Mouse (Mus musculus): ENCODE measurements at regions not wholly inside any gene's neighbourhood (a gene's known extent, or its start where the extent isn't known, plus 50 kb on each side); places are given as distances from the start of the nearest gene placed in this dataset.
"Not testable (repeated sequence)": the region's sequence is repeated elsewhere in the genome, so short reads cannot be mapped to it uniquely, and the experiment has no call there.

DNA sequence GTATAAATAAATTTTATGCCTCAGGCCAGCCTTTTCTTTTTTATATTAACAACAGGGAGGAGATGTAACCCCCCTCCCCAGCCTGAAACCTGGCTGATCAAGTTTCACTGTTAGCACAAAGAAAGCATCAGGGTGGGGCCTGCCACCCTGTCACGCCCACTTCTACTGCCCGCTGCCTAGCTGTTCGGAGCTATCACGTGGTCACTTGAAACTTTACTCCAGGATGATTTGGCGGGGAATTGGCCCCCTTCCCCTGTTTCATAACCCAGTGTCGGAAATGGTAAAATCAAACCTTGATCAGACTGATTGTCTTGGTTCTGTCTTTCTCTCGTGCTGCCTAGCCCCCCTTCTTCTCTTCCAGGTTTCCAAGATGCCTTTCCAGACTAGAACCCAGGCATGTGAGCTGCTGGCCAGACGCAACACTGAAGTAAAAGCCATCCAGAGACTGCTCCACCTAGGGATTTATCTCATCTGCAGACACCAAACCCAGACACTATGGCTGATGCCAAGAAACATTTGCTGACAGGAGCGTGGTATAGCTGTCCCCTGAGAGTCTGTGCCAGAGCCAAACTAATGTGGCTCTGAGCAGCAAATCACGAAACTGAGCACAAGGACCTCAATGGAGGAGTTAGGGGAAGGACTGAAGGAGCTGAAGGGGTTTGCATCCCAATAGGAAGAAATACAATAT, 1386.6 kb upstream of the 1700008P02Rik start:
- no peak for ATAC-seq (replicated peaks; ENCODE audit: poor library complexity, severe bottlenecking)

GRCm38 (mm10) chr3:8006273-8006672, 1386.0 kb upstream of the 1700008P02Rik start:
- no peak for ATAC-seq (replicated peaks; ENCODE audit: poor library complexity, severe bottlenecking)

GRCm38 (mm10) chr3:8005684-8006083, 1385.4 kb upstream of the 1700008P02Rik start:
- not testable (repeated sequence) for ATAC-seq (replicated peaks; ENCODE audit: poor library complexity, severe bottlenecking)

- no peak for ATAC-seq (replicated peaks; ENCODE audit: poor library complexity, severe bottlenecking)
These were observed 1384.0 kb upstream of the 1700008P02Rik start for GRCm38 (mm10) chr3:8004271-8004670.

- no peak for ATAC-seq (replicated peaks; ENCODE audit: poor library complexity, severe bottlenecking)
These were observed 1380.8 kb upstream of the 1700008P02Rik start for GRCm38 (mm10) chr3:8001027-8001426.

- no peak for ATAC-seq (replicated peaks; ENCODE audit: poor library complexity, severe bottlenecking)
These were observed 1372.1 kb upstream of the 1700008P02Rik start for GRCm38 (mm10) chr3:7992322-7992721.

GRCm38 (mm10) chr3:7973287-7973686, 1353.0 kb upstream of the 1700008P02Rik start:
- ATAC-seq (replicated peaks; ENCODE audit: poor library complexity, severe bottlenecking): no peak

- ATAC-seq (replicated peaks; ENCODE audit: poor library complexity, severe bottlenecking): no peak
These were observed 1333.7 kb upstream of the 1700008P02Rik start for GRCm38 (mm10) chr3:7953911-7954310.

GRCm38 (mm10) chr3:7943646-7944381, 1323.6 kb upstream of the 1700008P02Rik start:
- no peak for ATAC-seq (replicated peaks; ENCODE audit: poor library complexity, severe bottlenecking)
